Mouse (Mus musculus) gastrocnemius, postnatal 10 days (tissue): Measurements from ENCODE around the gene Olfr235. TPM values are rescaled to one million over a fixed set of nuclear protein-coding genes. Genes with fewer than 3 reads are reported as not detected.
"Not testable (repeated sequence)": the region's sequence is repeated elsewhere in the genome, so short reads cannot be mapped to it uniquely, and the experiment has no call there.

Experiments used
- DNase-seq: peaks from one replicate; pipeline ENCODE4 v3.0.0; 2021; ENCODE audit warnings: mixed read lengths
- long read RNA-seq, 2 experiments: library from polyadenylated mRNA; stranded (forward); transcript quantifications; one replicate each; pipeline ENCODE4 v2.0.0; 2021
- total RNA-seq, 2 experiments: library from RNA; stranded (reverse); gene quantifications; 2 replicates each; pipeline ENCODE4 v1.2.3; 2021

Olfr235 gene
- total RNA-seq, result not detected
- long read RNA-seq, experiment 1, result 0 reads
- long read RNA-seq, experiment 2, result 0 reads

DNA sequence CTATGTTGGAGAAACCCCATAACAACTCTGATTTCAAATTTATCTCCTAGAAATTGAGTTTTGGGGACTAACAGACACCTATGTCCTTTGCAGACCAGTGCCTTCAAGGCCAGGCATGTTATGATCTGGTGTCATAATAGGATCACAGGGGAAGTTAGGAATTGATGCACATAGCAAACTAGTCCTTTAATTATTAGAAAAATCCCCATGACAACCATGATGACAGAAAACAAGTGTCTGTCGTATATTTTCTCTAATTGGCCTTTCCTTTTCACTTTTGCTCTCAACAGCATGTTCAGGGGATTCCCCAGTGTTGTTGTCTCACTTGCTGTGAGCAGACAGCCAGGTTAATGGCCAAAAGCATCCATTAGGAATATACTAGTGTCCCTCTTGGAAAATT is at the start of gene Olfr235:
TSS of gene Olfr235 (plus strand) at position 301 of the 400 bp plus-strand sequence.
- DNase-seq, result no peak

DNA sequence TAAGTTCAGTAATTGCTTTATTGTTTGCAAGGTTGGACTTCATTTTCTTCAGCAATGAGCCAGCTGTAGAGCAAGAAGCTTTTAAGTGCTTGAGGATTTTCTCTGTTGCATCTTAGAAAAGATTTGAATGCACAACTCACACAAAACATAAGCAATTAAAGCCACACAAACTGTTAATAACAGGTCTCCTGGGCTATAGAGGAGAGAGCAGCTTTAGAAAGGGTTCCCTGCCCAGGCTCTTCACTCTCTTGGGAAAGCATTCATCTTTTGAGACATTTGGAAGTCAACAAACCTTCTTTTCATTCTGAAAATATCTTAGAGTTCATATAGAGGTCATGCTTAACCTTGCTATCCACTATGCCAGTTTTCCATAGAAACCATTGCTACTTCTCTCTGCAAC is 28.3 kb upstream of the Olfr235 start, which contains the start of gene Olfr1432:
TSS of gene Olfr1432 (minus strand) at position 101 of the 400 bp plus-strand sequence.
- not testable (repeated sequence) for DNase-seq

- no peak for DNase-seq
Observed at GRCm38 (mm10) chr19:12241559-12241958, 19.3 kb upstream of the Olfr235 start, which contains the start of gene Olfr262. TSS of gene Olfr262 (minus strand) at chr19:12241659.

DNA sequence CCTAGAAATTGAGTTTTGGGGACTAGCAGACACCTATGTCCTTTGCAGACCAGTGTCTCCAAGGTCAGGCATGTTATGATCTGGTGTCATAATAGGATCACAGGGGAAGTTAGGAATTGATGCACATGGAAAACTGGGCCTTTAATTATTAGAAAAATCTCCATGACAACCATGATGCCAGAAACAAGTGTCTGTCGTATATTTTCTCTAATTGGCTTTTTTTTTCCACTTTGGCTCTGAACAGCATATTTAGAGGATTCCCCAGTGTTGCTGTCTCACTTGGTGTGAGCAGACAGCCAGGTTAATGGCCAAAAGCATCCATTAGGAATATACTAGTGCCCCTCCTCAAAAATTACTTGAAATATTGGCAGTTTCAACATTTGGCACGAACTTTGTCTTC is 18.7 kb downstream of the Olfr235 start, which contains the start of gene Olfr1434:
TSS of gene Olfr1434 (plus strand) at position 301 of the 400 bp plus-strand sequence.
- DNase-seq, result no peak

DNA sequence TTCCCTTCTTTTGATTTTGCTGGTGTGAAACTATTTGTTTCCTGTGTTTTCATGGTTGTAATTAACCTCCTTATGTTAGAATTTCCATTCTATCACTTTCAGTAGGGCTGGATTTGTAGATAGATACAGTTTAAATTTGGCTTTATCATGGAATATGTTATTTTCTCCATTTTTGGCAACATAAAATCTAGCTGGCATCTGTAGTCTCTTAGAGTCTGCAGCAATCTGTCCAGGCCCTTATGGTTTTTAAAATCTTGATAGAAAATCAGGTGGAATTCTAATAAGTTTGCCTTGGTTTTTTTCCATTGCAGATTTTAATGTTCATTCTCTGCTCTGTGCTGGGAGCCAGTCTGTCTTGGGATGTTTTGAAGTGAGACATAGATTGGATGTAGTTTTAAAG is 32.1 kb downstream of the Olfr235 start:
- no peak for DNase-seq

- DNase-seq, result not testable (repeated sequence)
Observed at GRCm38 (mm10) chr19:12299030-12299429, 38.2 kb downstream of the Olfr235 start, which contains the start of gene Olfr1436. TSS of gene Olfr1436 (minus strand) at chr19:12299130.

Other genes starting within 250 kb of the Olfr235 start
- not detected for gene Olfr1423, start 219.7 kb upstream of the Olfr235 start, total RNA-seq
- gene Olfr1424, start 198.3 kb upstream of the Olfr235 start, total RNA-seq, result not detected
- not detected for gene Olfr1425, start 183.3 kb upstream of the Olfr235 start, total RNA-seq
- not detected for gene Olfr1426, start 169.0 kb upstream of the Olfr235 start, total RNA-seq
- not detected for gene Olfr1427, start 157.7 kb upstream of the Olfr235 start, total RNA-seq
- gene Olfr1428, start 145.1 kb upstream of the Olfr235 start, total RNA-seq, result not detected
- gene Olfr76, start 137.8 kb upstream of the Olfr235 start, total RNA-seq, result not detected
- not detected for gene Olfr1555-ps1, start 90.9 kb upstream of the Olfr235 start, total RNA-seq
- not detected for gene Olfr1431, start 60.4 kb upstream of the Olfr235 start, total RNA-seq
- not detected for gene Olfr1432, start 28.4 kb upstream of the Olfr235 start, total RNA-seq
- not detected for gene Olfr262, start 19.4 kb upstream of the Olfr235 start, total RNA-seq
- gene Olfr1434, start 18.8 kb downstream of the Olfr235 start, total RNA-seq, result not detected
- not detected for gene Olfr1436, start 38.1 kb downstream of the Olfr235 start, total RNA-seq
- not detected for gene Olfr1437, start 64.1 kb downstream of the Olfr235 start, total RNA-seq
- not detected for gene Olfr1438-ps1, start 74.9 kb downstream of the Olfr235 start, total RNA-seq
- not detected for gene Olfr1440, start 126.2 kb downstream of the Olfr235 start, total RNA-seq
- gene Olfr1441, start 156.4 kb downstream of the Olfr235 start, total RNA-seq, result not detected
- gene Pfpl, start 166.9 kb downstream of the Olfr235 start, total RNA-seq, result not detected
- 1 to 10 TPM; 2.0 to 4.1 TPM for gene Mpeg1, start 199.7 kb downstream of the Olfr235 start, total RNA-seq
- gene Dtx4, start 240.4 kb downstream of the Olfr235 start, total RNA-seq, result 10 to 100 TPM; 20.3 to 23.2 TPM